Mouse (Mus musculus) frontal cortex, adult 2 months (tissue): Measurements from ENCODE around the gene Mapk6. TPM values are rescaled to one million over a fixed set of nuclear protein-coding genes. Genes with fewer than 3 reads are reported as not detected.
A peak's percentile ranks its signal among the peaks of the same experiment; 100 is the strongest.

Experiments used
- DNase-seq, 2 experiments: peaks; one replicate each; pipeline ENCODE4 v3.0.0; 2022; ENCODE audit warnings: low spot score in 1 of 2; ENCODE audit errors: extremely low spot score in 1 of 2
- polyA plus RNA-seq: library from polyadenylated mRNA; depleted of rRNA; stranded (reverse); fragments of >200 nt; gene quantifications from 2 replicates; pipeline ENCODE4 v1.2.3, GENCODE M21; 2012

The Mapk6 gene
- polyA plus RNA-seq, 1 experiment, result 32.2 TPM

DNA sequence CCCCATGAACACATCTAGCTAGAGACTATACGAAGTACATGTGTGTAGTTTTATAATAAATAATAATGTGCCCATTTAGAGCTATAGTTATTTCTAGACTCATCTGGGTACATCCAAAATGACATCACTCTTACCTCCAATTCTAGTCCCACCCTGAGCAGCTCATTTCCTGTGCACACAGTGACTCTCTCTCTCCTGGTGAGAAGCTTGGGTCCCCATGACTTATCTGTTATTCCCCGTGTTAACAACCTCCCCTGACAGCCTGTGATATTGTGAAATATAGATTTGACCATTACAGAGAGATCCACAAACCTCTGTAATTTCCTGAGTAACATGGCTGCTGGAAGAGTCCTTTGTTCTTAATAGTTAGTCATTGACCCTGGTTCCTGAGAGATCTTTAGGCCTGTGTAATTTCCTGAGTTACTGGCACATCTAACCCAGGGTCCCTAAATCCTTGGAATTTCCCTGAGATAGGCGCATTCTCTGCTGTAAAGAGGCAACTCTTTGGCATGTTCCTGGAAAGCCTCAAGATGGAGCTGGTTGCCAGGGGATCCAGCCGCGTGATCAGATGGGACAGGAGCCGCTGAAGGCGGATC is 16.1 kb upstream of the Mapk6 start:
- no peak for DNase-seq

DNA sequence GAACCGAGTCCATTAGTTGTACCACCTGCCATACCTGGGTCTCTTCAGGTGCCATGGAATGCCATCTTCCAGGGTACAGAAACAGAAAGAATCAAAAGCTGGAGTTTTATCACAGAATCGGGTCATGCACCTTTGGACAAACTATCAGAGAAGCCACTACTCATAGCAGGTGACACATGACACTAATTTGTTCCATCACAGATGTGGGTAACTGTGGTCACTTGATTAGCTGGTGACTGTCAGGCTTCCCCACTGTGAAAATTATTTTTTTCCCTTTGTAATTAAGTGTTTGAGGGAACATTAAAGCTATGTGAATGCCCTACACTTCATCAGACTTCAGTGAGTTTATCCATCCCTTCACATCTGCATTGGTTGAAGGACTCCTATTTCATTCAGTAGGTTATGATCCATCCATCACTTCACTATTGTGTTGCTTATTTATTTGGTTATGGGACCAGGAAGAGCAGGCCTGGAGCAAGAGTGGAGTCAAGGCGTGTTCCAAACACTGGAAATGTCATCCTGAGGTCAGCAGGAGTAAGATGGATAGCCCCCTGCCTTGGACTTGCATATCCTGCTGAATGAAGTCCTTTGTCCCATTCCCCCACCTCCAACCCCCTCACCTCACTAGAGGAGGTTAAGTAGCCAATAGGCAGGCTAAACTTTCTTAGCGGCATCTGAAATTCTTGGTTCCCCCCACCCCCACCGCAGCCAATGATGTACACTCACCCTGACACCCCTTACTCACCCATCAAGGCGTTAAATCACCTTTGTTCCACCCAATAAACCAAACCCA is 14.7 kb upstream of the Mapk6 start:
- no peak for DNase-seq

DNA sequence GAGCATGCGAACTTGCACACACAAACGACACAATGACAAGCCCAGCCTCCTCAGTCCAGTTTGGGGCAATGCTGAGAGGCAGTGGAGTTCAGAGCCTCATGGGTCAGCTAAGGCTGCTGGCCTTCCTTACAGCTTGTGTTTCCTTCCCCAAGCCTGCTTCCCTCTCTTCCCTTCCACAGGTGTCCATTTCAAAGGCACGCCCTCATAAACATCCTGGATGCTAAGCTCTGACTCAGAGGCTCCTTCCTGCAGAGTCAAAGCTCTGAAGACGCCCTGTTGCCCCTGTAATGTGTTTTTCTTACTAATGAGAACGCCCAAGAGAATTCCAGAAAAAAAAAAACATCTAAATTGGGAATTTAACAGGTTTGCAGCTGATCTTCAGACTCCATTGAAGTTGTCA is 13.9 kb upstream of the Mapk6 start:
- DNase-seq, result no peak

DNA sequence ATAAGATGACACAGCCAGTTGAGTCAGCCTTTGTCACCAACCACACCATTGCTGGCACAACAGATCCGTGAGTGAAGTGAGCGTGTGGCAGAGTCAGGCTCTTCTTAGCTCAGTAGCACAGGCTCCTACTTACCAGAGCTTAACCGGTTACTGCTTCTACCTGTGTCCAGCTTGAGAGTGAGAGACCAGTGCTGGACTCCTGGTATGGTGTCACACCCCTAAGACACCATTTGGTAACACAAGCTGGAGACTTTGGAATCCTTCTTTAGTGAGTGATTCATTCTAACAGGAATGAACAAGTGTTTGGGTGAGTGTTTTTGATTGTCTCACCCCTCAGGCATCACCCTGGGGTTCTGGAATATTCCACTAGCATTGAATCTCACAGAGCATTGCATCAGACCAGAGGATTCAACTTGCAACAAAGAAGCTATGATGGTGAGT is 12.5 kb upstream of the Mapk6 start:
- DNase-seq, result no peak

DNA sequence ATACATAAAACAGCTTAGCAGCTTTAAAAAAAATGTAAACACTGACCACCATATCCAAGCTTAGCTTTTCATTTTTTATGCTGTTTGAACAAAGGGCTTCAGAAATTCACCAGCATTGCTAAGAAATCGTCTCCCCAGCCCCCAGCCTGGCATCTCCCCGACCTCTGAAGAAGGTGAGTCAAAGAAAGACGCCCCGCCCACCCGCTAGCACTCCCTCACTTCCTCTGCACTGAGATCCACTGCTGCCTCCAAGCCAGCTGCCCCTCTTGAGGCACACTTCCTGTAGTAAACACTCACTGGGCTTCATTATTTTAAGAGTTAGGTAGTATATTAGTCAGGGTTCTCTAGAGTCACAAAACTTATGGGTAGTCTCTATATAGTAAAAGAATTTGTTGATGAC is 4.4 kb upstream of the Mapk6 start:
- no peak for DNase-seq

DNA sequence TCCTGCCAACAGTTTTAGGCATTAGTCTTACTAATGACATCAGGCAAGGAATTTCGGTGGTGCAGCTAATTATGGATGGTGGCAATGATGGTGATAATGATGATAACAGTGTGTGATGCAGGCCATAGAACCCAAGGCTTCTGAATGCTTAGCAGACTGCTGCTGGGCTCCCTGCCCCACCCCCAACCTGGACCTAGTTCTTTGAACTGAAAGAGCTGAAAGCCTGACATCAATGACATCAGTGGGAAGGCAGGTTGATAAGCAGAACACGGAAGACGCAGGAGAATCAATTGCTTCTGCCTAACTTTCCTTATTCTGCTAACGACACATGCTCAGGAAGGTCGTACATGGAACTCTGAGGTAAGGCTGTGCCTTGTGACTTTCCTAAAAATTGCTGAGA is 3.4 kb upstream of the Mapk6 start:
- DNase-seq, result no peak

DNA sequence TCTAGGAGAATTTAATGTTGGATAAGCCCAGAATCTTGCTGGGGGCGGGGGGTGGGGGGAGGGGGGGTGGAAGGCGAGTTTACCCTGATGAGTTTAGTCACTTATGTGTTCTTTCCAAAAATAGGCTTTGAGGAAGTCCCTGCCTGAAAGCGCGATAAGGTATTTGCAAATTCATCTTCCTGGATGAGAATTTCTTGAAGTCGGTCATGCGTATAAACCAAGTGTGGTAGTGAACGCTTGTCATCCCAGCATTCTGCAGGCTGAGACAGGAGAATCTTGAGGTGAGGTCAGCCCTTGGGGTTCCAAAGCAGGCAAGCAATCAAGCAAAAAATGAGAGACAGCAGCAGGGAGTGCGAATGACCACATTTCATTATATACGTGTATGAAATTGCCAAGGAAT is 1.8 kb upstream of the Mapk6 start:
- DNase-seq, result no peak

DNA sequence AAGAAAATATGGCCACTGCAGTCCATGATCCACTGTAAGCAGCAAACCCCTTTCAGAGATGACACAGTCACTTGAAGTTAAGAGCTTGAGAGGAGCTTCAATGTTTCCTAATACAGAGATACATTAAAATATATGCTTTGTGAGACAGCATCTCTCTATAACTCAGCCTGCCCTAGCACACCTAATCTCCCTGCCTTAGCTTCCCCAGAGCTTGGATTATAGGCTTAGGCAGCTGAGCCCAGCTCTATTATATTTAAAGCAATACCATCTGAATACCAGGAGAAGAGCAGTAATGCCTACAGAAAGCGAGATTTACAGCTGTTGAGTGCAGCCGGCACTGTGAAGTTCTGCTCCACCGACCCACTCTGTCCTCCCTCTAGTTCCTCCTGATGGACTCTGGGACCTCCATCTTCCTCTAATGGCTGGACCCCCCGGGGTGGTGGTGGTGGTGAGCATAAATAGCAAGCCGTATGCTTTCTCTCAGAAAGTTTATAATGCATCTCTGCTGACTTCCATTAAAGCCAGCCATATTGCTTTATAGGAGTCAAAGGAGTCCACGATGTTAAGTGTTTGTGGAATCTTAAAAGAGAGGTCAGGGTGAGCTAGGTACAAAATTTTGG is 1.2 kb upstream of the Mapk6 start:
- DNase-seq, result no peak

DNA sequence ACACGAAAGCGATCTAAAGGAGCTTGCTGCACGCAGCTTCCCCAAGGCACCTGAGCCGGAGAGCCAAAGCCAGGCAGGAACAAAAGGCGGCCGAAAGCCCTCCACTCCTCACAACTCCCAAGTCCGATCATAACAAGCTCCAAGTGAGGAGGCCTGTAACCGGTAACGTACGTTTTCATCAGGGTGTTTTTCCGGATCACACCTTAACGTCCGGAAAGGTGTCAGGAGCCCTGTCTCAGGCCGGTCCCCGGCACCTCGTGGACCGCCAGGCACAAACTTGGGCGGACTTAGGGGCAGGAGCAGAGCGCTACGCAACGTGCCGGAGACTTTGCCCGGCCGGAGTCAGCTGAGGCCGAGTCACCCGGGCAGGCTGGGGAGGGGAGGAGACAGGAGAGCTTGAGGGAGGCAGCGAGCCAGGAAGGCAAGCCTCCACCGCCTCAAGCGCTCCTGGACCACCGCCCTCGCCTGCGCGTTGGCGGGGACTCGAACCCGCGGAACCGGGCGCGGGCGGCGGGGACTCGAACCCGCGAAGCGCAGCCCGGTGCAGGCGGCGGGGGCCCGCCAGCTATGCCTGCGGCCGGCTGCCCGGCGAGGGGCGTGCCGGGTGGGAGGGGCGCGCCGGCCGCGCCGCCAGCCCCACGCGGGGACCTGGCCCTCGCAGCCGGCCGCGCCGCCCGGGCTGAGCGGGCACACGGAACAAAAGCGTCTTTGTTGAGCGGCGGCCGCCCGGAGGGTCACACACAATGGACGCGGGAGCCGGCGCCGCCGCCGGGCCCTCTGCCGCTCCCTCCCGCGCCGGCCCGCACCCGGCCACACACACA is 564 bp downstream of the Mapk6 start:
- peak; percentile 27 to 46 for DNase-seq

DNA sequence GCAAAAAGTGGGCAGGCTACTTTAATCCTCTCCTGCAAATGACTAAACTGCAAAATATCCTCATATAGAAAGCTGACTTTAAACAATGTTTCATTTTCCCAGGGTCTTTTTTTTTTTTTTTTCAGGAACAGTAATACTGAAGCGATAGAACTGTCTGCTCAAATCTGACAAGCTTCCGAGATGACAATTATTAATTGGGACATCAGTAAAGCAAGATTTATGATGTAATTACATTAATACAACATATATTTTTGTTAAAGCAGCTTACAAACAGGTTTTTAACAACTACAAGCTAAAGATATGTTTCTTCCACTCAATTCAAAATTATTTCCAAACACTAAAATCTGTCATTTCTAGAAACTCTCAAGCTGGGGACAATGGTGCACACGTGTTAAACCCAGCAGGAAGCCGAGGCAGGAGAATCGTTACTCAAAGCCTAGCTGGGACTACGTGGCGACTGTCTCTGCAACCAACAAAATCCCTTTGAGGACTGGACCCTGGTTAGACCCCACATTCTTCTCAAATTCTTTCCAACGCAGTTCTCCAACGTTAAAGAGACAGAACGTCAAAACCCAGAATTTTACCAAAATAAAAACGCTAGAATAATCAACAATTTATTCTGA is 1.5 kb downstream of the Mapk6 start:
- no peak for DNase-seq

DNA sequence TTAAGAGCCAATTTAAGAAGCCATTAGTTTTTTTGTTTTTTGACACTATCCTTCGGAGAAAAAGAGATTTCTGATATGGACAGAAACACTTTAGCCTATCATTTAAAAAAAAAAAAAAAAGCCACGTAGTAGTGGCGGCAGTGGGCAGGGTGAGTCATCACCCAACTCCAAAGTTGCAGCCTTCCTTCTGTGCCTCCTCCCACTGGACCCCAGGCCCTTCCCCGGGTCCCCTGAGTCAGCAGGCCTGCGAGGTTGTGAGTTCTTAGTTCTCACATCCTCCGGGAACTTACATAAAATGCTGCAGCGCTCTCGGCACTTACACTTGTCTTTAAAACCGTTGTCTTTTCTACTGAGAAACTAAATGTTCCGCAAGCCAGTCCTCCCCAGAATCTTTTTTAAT is 2.0 kb downstream of the Mapk6 start:
- DNase-seq, result peak; percentile 52 to 70

DNA sequence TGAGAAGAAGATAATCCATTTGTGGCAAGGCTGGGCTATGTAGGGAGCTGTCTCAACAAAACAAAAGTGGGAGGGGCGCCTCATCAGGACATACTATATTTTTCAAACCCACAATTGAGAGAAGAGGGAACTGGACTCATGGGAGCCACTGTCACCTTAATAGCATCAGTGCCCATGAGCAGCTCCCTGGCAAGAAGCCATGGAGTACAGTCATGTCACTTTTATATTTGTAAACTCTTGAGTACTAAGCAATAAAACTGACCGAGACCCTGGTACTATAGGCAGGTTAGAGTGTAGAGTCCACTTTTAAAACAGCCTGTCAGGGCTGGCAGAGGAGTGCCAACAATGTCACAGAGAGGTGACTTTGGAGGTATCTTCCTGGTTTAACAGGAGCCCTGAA is 3.7 kb downstream of the Mapk6 start:
- no peak for DNase-seq

DNA sequence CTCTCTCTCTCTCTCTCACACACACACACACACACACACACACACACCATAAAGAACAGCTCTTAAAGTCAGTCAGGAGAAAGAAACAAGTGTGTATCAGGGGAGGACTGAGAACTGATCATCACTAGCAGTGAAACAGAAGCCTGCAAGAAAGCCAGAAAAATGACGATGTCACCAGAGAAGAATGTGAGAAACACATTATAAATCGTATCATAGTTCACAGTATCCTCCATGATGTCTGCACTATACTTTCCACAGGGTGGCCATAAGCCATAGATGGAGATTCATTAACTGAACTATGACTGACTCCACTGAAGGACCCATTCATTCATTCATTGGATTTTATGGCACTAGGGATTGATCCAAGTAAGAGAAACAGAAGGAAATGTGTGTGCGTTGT is 6.3 kb downstream of the Mapk6 start:
- DNase-seq, result no peak

DNA sequence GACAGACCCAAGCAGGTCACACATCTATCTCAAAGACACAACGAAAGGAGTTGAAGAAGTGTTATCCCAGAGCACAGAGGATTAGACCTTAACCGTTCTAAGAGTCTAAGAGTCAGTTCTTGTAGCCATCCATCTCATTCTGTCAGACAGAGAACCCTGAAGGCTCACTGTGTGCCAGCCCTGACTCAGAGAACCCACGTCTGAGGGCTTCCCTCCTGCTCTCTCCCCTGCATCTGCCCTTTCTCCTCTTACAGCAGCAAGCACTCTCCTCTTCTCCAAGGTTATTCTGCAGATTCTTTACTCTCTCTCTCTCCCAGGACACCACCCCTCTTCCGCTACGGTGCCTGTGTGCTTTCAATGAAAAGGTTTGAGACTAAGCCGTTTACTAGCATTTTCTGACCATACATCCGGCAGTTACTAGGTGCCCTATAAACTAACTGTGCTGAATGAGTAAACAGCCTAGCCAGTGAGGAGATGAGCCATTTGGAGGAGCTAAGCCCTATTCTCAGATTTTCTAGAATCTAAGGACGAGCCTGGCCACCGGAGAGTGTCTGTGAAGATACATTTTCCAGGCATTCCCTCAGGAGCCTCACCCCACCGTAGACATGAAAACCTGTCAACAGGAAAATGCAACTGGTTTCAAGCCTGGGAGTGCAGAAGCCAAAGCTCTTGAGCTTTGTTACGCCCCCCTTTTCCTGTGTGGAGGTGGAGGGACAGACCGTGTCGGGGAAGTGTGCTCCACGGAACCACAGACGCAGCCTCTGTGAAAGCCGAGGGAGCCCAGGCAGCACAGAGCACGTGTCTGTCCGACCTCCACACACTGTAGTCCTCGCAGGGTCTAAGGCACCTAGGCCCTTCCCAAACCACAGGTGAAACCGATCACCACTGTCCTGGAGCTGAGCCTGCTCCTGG is 8.0 kb downstream of the Mapk6 start:
- peak in 1 of 2 experiments; percentile 32 for DNase-seq

DNA sequence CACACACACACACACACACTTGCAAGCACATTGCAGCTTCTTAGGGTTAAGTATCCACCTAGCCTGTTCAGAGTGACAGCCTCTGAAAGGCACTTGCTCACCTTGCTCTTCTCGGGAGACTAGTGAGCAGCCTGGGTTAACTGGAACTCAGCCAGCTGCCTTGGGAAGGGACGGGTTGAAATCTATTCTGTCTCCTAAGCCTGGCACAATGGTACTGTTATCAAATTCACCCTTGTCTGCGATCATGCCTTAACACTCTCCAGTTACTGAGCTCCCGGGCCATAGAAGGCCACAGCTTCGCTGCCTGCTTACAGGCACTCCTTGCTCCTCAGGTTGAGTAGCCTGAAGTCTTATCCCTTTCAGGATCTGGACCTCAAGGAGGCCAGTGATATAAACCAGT is 9.2 kb downstream of the Mapk6 start:
- no peak for DNase-seq

DNA sequence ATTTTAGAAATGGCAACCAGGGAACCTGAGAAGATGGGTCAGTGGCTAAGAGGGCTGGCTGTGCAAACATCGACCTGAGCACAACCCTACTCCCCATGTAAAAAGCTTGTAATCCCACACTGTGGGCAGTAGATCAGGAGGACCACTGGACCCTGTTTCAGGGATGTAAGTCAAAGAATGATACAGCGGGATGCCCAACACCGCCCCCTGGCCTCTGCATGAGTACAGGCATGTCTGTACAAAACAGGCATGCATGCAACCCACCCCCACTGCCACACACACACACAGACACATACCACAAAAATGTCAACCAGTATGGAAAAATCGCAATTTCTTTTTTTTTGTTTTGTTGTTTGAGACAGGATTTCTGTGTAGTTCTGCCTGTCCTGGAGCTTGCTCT is 10.7 kb downstream of the Mapk6 start:
- no peak for DNase-seq

DNA sequence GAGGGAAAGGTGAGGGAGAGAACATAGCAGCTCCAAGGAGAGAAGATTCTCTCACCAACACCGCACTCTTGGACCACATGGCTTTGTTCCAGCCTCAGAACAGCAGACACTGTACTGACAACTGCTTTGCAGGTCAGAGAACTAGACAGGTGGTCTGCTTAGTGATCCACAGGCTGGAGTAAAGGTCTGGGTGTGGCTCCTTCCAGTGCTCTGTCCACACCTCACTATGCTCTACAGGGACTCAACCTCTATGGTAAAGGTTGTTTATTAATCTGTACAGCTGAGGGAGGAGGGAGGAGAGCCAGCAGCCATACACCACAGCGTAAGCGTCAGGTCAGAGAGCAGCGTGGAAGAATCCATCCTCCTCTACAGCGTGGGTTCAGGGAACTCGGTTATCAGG is 13.8 kb downstream of the Mapk6 start:
- DNase-seq, result no peak

DNA sequence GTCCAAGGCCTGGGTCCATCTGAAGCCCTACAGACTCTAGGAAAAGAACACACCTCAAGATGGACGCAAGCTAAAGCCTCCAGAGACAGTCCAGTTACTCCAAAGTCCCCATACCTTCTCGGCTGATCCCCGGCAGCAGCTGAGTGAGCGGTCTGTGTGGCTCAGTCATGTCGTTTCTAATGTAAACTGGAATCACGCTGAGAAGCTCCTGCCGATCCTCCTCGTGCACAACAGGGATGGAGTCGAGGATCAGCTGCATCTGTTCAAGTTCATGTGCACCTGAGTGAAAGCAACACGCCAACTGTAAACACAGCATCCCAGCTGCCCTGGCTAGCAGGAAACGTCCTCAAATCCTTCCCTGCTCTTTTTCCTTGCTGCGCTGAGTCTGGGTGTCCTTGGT is 16.6 kb downstream of the Mapk6 start:
- DNase-seq, result no peak

DNA sequence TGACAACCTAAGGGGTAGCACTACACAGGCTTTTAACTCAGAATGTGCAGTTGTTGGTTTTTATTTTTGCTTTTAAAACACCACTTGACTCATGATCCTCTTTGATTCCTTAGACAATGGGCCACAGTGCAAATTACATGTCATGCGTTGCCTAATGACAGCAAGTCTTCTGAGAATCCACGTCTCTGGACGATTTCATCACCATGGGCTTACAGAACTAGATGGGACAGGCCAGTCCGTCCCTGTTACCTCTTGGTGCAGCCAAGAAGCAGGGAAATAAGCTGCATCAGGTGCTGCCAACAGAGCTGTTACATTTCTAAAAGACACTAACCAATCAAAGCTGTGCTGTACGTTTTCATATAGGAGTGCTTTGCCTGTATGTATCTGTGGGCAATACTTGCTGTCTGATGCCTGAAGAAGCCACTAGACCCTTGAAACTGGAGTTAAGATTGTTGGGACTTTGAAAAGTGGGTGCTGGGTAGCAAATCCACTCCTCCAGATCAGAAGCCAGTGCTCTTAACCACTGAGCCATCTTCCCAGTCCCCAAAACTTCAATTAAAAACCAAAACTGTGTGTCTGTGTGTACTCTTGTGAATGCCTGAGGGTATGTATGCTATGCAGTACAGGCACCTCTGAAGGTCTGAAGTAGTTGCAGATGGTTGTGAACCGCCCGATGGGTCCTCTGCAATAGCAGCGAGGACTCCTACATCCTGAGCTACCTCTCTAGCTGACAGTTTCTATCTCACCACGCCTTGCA is 24.4 kb downstream of the Mapk6 start:
- no peak for DNase-seq
